Mouse (Mus musculus) MN1 (cell line): Measurements from ENCODE around the gene Pltp.

ENCODE experiments used
- DNase-seq: peaks from one replicate; pipeline ENCODE4 v3.0.0-alpha.2; 2016; ENCODE audit warnings: low spot score

Pltp gene

GRCm38 (mm10) chr2:164804533-164805331, 52.8 kb downstream of the Pltp start, which contains the start of the genes Acot8 and Zswim3:
TSS of gene Acot8 (minus strand) at chr2:164804882.
TSS of gene Zswim3 (plus strand) at chr2:164805098.
- DNase-seq = peak; percentile 99

GRCm38 (mm10) chr2:164803921-164804313, 53.6 kb downstream of the Pltp start:
- no peak for DNase-seq

GRCm38 (mm10) chr2:164803201-164803920, 54.1 kb downstream of the Pltp start:
- DNase-seq = no peak

GRCm38 (mm10) chr2:164800252-164801004, 57.1 kb downstream of the Pltp start:
- DNase-seq = no peak

DNA sequence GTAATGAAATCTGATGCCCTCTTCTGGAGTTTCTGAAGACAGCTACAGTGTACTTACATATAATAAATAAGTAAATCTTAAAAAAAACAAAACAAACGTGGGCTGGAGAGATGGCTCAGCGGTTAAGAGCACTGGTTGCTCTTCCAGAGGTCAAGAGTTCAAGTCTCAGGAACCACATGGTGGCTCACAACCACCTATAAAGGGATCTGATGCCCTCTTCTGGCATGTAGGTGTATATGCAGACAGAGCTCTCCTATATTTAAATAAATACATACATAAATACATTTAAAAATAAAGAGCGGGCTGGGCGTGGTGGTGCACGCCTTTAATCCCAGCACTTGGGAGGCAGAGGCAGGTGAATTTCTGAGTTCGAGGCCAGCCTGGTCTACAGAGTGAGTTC, 59.0 kb downstream of the Pltp start:
- peak; percentile 33 for DNase-seq

- no peak for DNase-seq
Observed at GRCm38 (mm10) chr2:164795868-164796267, 61.6 kb downstream of the Pltp start.

GRCm38 (mm10) chr2:164794293-164794692, 63.2 kb downstream of the Pltp start:
- DNase-seq = peak; percentile 91

DNA sequence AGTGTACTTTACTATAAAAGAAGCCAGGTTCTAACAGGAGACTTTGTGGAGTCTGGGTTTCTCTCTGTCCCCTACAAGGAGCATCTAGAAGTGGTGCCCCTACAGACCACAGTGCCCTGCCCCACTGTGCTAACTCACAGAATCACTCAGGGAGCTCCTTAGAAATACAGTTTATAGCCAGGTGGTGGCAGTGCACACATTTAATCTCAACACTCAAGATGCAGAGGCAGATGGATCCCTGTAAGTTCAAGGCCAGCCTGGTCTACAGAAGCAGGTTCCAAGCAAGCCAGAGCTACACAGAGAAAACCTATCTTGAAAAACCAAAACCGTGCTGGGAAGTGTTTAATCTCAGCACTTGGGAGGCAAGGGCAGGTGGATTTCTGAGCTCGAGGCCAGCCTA, 63.7 kb downstream of the Pltp start:
- DNase-seq = no peak

DNA sequence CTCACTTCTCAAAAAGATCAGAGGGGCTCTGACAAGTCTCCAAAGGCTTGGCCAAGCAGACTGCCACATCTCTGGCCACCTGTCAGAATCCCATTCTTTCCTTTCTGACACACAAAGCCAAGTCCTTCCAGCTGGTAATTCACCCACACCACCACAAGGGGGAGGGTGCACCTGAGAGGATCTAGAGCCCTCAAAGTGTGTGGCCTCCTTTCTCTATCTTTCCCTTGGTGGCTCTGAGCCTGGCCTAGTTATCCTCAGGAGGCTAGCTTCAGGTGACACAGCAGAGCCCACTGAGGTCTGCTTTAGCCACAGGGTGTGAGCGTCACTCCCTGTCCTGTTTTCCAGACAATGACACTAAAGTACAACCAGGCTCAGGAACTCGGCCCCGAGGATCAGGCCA, 64.3 kb downstream of the Pltp start:
- DNase-seq = peak; percentile 74

- no peak for DNase-seq
Observed at GRCm38 (mm10) chr2:164792400-164793190, 64.9 kb downstream of the Pltp start.

DNA sequence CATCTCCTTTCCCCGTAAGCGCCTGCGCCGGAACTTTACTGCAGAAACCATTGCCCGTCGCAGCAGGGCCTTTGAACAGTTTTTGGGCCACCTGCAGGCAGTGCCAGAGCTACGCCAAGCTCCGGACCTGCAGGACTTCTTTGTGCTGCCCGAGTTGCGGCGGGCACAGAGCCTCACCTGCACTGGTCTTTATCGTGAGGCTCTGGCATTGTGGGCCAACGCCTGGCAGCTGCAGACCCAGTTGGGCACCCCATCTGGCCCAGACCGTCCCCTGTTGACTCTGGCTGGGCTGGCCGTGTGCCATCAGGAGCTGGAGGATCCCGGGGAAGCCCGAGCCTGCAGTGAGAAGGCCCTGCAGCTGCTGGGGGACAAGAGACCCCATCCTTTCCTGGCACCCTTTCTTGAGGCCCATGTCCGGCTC, 65.7 kb downstream of the Pltp start:
- DNase-seq = no peak

- DNase-seq = no peak
Observed at GRCm38 (mm10) chr2:164790451-164790850, 67.1 kb downstream of the Pltp start.
